ENCODE assay signal across 15 mouse cellular contexts in the genomic region with DNA sequence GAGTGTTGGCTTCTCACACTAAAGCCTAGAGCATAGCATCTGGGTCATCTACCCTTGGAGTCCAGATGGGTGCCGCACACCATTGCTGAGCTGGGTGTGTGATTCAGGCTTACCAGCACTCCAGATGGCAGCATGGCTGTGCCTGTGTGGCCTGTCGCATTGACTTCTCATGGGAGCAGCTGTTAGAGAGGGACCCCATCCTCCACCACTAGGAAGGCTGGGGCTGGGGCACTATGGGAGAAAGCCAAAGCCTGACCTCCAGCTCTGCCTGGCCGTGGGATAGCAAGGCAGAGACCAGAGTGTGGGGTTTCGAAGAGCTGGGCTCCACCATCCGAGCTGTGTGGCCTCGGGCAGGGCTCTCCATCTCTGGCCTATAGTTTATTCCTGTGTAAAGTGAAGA.
DNase-seq lines count a peak whose midpoint lies in the region; ATAC-seq lines count a peak whose summit lies in the region.
"Had no signal": no experiment of that assay in that cellular context is flagged by ENCODE, and none has a peak within 500 bp of the region (broad histone marks: within the 10 kb centered on the region; RNA-seq: fewer than 3 reads in every experiment).

No protein-coding gene starts in this region.

- peaks cover 79% of the 10 kb centered on the region for H3K4me1 ChIP-seq in forebrain, embryonic 10.5 days
- peaks cover 70% of the 10 kb centered on the region for H3K4me1 ChIP-seq in forebrain, embryonic 15.5 days
- peaks cover 98% of the 10 kb centered on the region for H3K4me1 ChIP-seq in heart, embryonic 12.5 days (replicated peaks)
- H3K4me1 ChIP-seq in brown adipose tissue, adult 24 weeks (ENCODE audit: control insufficient read depth, insufficient read depth, insufficient read length, low read length), result peaks cover 15% of the 10 kb centered on the region

- no peaks in the 10 kb centered on the region; the same call in 1 of the 2 replicates for H3K27me3 ChIP-seq in forebrain, embryonic 10.5 days (ENCODE audit: poor library complexity, severe bottlenecking)
- H3K27me3 ChIP-seq in forebrain, embryonic 15.5 days, result no peaks in the 10 kb centered on the region
- no peaks in the 10 kb centered on the region for H3K27me3 ChIP-seq in heart, embryonic 12.5 days (replicated peaks)
- H3K27me3 ChIP-seq: hindbrain, embryonic 12.5 days had no signal

- 83% methylated on average over 6 of the region's 6 CpGs for WGBS in forebrain, embryonic 10.5 days
- WGBS in forebrain, embryonic 15.5 days, result 81% methylated on average over 6 of the region's 6 CpGs
- WGBS in heart, embryonic 12.5 days, result 75% methylated on average over 6 of the region's 6 CpGs

- peak overlapping the region; percentile 12; the same call in 1 of the 2 replicates for H3K27ac ChIP-seq in forebrain, embryonic 10.5 days
- no peak overlapping the region for H3K27ac ChIP-seq in forebrain, embryonic 15.5 days (replicated peaks)
- peak overlapping the region; percentile 89; the same call in 1 of the 2 replicates for H3K27ac ChIP-seq in heart, embryonic 12.5 days (ENCODE audit: poor library complexity, severe bottlenecking)
- H3K27ac ChIP-seq in brown adipose tissue, adult 24 weeks (replicated peaks; ENCODE audit: low read depth, low read length), result peak overlapping the region; percentile 85
- H3K27ac ChIP-seq: hindbrain, embryonic 12.5 days; liver, embryonic 13.5 days; macrophage; midbrain, embryonic 10.5 days had no signal

- peaks cover 17% of the 10 kb centered on the region for H3K36me3 ChIP-seq in forebrain, embryonic 10.5 days (replicated peaks)
- no peaks in the 10 kb centered on the region for H3K36me3 ChIP-seq in forebrain, embryonic 15.5 days
- peaks cover 20% of the 10 kb centered on the region for H3K36me3 ChIP-seq in heart, embryonic 12.5 days
- H3K36me3 ChIP-seq: hindbrain, embryonic 12.5 days had no signal

- H3K9me3 ChIP-seq in forebrain, embryonic 10.5 days, result no peaks in the 10 kb centered on the region
- H3K9me3 ChIP-seq in forebrain, embryonic 15.5 days, result no peaks in the 10 kb centered on the region
- H3K9me3 ChIP-seq in heart, embryonic 12.5 days (replicated peaks), result no peaks in the 10 kb centered on the region
- H3K9me3 ChIP-seq: hindbrain, embryonic 12.5 days; liver, embryonic 13.5 days; midbrain, embryonic 10.5 days had no signal

- no peak overlapping the region for H3K4me3 ChIP-seq in forebrain, embryonic 10.5 days
- H3K4me3 ChIP-seq in forebrain, embryonic 15.5 days, result no peak overlapping the region
- no peak overlapping the region for H3K4me3 ChIP-seq in heart, embryonic 12.5 days
- no peak overlapping the region for H3K4me3 ChIP-seq in brown adipose tissue, adult 24 weeks (ENCODE audit: insufficient read depth, low read depth, low read length)
- H3K4me3 ChIP-seq: hindbrain, embryonic 12.5 days; layer of hippocampus, adult 2 months; liver, embryonic 13.5 days; midbrain, embryonic 10.5 days had no signal

- no peak overlapping the region for H3K9ac ChIP-seq in forebrain, embryonic 15.5 days (replicated peaks)
- H3K9ac ChIP-seq in heart, embryonic 12.5 days, result peak overlapping the region; percentile 41
- H3K9ac ChIP-seq: hindbrain, embryonic 12.5 days; liver, embryonic 13.5 days had no signal

- H3K4me2 ChIP-seq in forebrain, embryonic 15.5 days (replicated peaks), result no peak overlapping the region
- no peak overlapping the region for H3K4me2 ChIP-seq in heart, embryonic 12.5 days
- H3K4me2 ChIP-seq: hindbrain, embryonic 12.5 days; liver, embryonic 13.5 days had no signal

- DNase-seq in forebrain, embryonic 10.5 days (ENCODE audit: extremely low spot score, low spot score), result no peak
- no peak for DNase-seq in heart, adult 11 months
- peak; percentile 54 to 64 for DNase-seq in cerebellum, postnatal 25 days
- DNase-seq in layer of hippocampus, adult 9-10 months (ENCODE audit: low spot score), result no peak
- DNase-seq: kidney, adult 2 months; kidney, postnatal 14 days; liver, embryonic 13.5 days; right cerebral cortex, adult 18-20 months had no signal

- no peak for ATAC-seq in forebrain, embryonic 15.5 days (replicated peaks)
- no peak for ATAC-seq in heart, embryonic 12.5 days (ENCODE audit: insufficient number of reproducible peaks, low FRiP score)

Comparison
In these comparisons a context has a peak if more than half of its experiments do, and no peak if none do; other contexts are left out.
1. DNase-seq: peak in cerebellum, postnatal 25 days (2 of 2); none in forebrain, embryonic 10.5 days (single experiment), heart, adult 11 months (single experiment) and layer of hippocampus, adult 9-10 months (single experiment).